Mouse (Mus musculus) G1E (cell line): ENCODE results near the gene Clec2d. TPM values are rescaled to one million over a fixed set of nuclear protein-coding genes. Genes with fewer than 3 reads are reported as not detected.

Experiments
- ATAC-seq: 2 replicates; pipeline ENCODE4 v1.8.0; 2016; ENCODE audit warnings: mild to moderate bottlenecking; ENCODE audit not compliant: insufficient number of reproducible peaks, poor library complexity, low FRiP score, severe bottlenecking; ENCODE audit errors: extremely low read depth
- DNase-seq: peaks from one replicate; pipeline ENCODE4 v3.0.0; 2012; ENCODE audit warnings: low spot score
- H3K27me3 ChIP-seq: 2 replicates; pipeline ENCODE4 v1.6.1; 2012; ENCODE audit warnings: mild to moderate bottlenecking, low read length, inconsistent platforms; ENCODE audit not compliant: insufficient read depth
- H3K36me3 ChIP-seq: replicated peaks from 2 replicates; pipeline ENCODE3; 2012; ENCODE audit warnings: mild to moderate bottlenecking, inconsistent platforms
- H3K4me1 ChIP-seq: 2 replicates; pipeline ENCODE4 v1.6.1; 2012; ENCODE audit warnings: low read depth, low read length, inconsistent platforms, mixed read lengths; ENCODE audit not compliant: insufficient read depth
- H3K4me3 ChIP-seq: 2 replicates; pipeline ENCODE4 v1.5.1; 2012; ENCODE audit warnings: low read depth, mild to moderate bottlenecking, inconsistent platforms, low read length, moderate library complexity, mixed read lengths
- H3K9me3 ChIP-seq: replicated peaks from 2 replicates; pipeline ENCODE4 v1.6.1; 2012; ENCODE audit warnings: inconsistent platforms
- CTCF ChIP-seq: IDR thresholded peaks from 2 replicates; pipeline ENCODE4 v1.5.1; 2012; ENCODE audit warnings: low read depth, low read length, inconsistent platforms, mixed read lengths
- GATA1 ChIP-seq: IDR thresholded peaks from 2 replicates; pipeline ENCODE4 v1.6.1; 2012; ENCODE audit warnings: borderline replicate concordance, low read length, inconsistent platforms, mixed read lengths
- GATA2 ChIP-seq: IDR thresholded peaks from 2 replicates; pipeline ENCODE4 v1.6.1; 2012; ENCODE audit warnings: low read depth, low read length, inconsistent platforms, borderline replicate concordance
- POLR2AphosphoS5 ChIP-seq: IDR thresholded peaks from 2 replicates; pipeline ENCODE4 v1.6.1; 2012; ENCODE audit warnings: low read depth, low read length, inconsistent platforms; ENCODE audit not compliant: insufficient replicate concordance
- TAL1 ChIP-seq: conservative IDR thresholded peaks from 2 replicates; pipeline ENCODE4 v1.6.1; 2012; ENCODE audit warnings: low read depth, low read length, inconsistent platforms, mixed read lengths
- polyA plus RNA-seq: library from polyadenylated mRNA; stranded (reverse); fragments of >175 nt; gene quantifications from 2 replicates; pipeline ENCODE4 v1.2.3, GENCODE M21; 2012
- total RNA-seq, 2 experiments: library from RNA; stranded (forward) in 1 of 2; stranded (reverse) in 1 of 2; fragments of 200-1000 nt in 1 of 2; fragments of >200 nt in 1 of 2; fragmentation: Nextera tagmentation in 1 of 2; gene quantifications; 2 replicates each; pipeline ENCODE4 v1.2.3; 2014 to 2017

Clec2d gene
- total and polyA plus RNA-seq, 3 experiments = not detected

GRCm38 (mm10) chr6:129162587-129163159 is 17.7 kb upstream of the Clec2d start:
- DNase-seq = no peak
- no peaks in the 10 kb centered on the region for H3K9me3 ChIP-seq
- no peak for ATAC-seq
- H3K4me1 ChIP-seq = no peaks in the 10 kb centered on the region
- H3K27me3 ChIP-seq = no peaks in the 10 kb centered on the region
- H3K36me3 ChIP-seq = no peaks in the 10 kb centered on the region
- H3K4me3 ChIP-seq = no peak overlapping the region
- no peak for TF ChIP-seq TAL1
- TF ChIP-seq GATA1 = no peak
- TF ChIP-seq GATA2 = no peak
- no peak for TF ChIP-seq POLR2AphosphoS5
- no peak for TF ChIP-seq CTCF

DNA sequence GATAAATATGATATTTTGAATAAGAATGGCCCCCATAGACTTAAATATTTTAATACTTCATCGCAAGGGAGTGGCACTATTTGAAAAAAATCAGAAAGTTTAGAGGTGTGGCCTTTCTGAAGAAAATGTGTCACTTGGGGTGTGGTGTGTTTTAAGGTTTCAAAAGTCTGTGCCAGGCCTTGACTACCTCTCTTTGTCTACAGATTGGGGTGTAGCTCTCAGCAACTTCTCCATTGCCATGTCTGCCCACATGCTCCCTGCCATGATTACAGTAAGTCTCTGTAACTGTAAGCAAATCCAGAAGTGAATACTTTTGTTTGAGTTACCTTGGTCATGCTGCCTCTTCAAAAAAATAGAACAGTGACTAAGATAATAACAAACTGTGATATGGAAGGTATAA is 16.8 kb upstream of the Clec2d start:
- Histone ChIP-seq H3K36me3 (no peaks in the 10 kb centered on the region), H3K4me1 (no peaks in the 10 kb centered on the region), H3K9me3 (no peaks in the 10 kb centered on the region), H3K27me3 (no peaks in the 10 kb centered on the region), H3K4me3 (no peak overlapping the region)
- no peak for DNase-seq
- no peak for TF ChIP-seq CTCF
- no peak for TF ChIP-seq GATA1
- no peak for TF ChIP-seq TAL1
- no peak for TF ChIP-seq POLR2AphosphoS5
- no peak for TF ChIP-seq GATA2
- no peak for ATAC-seq

- Histone ChIP-seq H3K4me3 (no peak overlapping the region), H3K27me3 (no peaks in the 10 kb centered on the region), H3K4me1 (no peaks in the 10 kb centered on the region), H3K9me3 (peaks cover 15% of the 10 kb centered on the region), H3K36me3 (no peaks in the 10 kb centered on the region)
- TF ChIP-seq CTCF (no peak), GATA1 (no peak), GATA2 (no peak), POLR2AphosphoS5 (no peak), TAL1 (no peak)
- DNase-seq = no peak
- ATAC-seq = no peak
Measured at GRCm38 (mm10) chr6:129170925-129171324, 9.5 kb upstream of the Clec2d start.

- Histone ChIP-seq H3K4me3 (no peak overlapping the region), H3K9me3 (peaks cover 15% of the 10 kb centered on the region), H3K27me3 (no peaks in the 10 kb centered on the region), H3K4me1 (no peaks in the 10 kb centered on the region), H3K36me3 (no peaks in the 10 kb centered on the region)
- no peak for TF ChIP-seq POLR2AphosphoS5
- no peak for TF ChIP-seq TAL1
- TF ChIP-seq GATA1 = no peak
- no peak for TF ChIP-seq CTCF
- TF ChIP-seq GATA2 = no peak
- ATAC-seq (no peak), DNase-seq (no peak)
Measured at GRCm38 (mm10) chr6:129171675-129172074, 8.7 kb upstream of the Clec2d start.

DNA sequence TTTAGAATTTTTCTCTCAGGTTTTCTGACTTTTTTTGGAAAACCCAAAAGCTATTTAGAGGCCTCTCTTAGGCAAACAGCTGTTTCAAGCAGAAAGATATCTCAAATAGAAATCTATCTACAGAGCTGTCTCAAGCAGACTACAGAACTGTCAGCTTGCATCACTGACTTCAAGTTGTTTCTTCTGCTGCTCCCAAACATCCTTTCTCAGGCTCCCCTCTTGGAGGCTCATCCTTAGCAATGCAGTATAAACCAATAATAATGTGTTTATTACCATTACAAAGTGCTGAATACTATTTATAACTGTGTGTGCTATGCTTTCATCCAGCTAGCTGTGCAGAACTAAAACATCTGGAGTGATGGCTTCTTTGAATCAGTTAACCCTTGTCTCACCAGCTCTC is 5.6 kb upstream of the Clec2d start:
- no peaks in the 10 kb centered on the region for H3K27me3 ChIP-seq
- H3K9me3 ChIP-seq = peaks cover 15% of the 10 kb centered on the region
- H3K4me1 ChIP-seq = no peaks in the 10 kb centered on the region
- DNase-seq (no peak), ATAC-seq (no peak)
- H3K36me3 ChIP-seq = no peaks in the 10 kb centered on the region
- TF ChIP-seq TAL1 = no peak
- no peak for TF ChIP-seq GATA2
- TF ChIP-seq GATA1 = no peak
- no peak for TF ChIP-seq POLR2AphosphoS5
- TF ChIP-seq CTCF = no peak
- H3K4me3 ChIP-seq = no peak overlapping the region

- H3K36me3 ChIP-seq = no peaks in the 10 kb centered on the region
- H3K4me3 ChIP-seq = no peak overlapping the region
- DNase-seq = no peak
- no peaks in the 10 kb centered on the region for H3K4me1 ChIP-seq
- H3K27me3 ChIP-seq = no peaks in the 10 kb centered on the region
- ATAC-seq = no peak
- peaks cover 18% of the 10 kb centered on the region for H3K9me3 ChIP-seq
- TF ChIP-seq GATA1 (no peak), GATA2 (no peak), TAL1 (no peak), CTCF (no peak), POLR2AphosphoS5 (no peak)
Measured at GRCm38 (mm10) chr6:129175612-129176011, 4.8 kb upstream of the Clec2d start.

GRCm38 (mm10) chr6:129176621-129177020 is 3.8 kb upstream of the Clec2d start:
- Histone ChIP-seq H3K4me1 (no peaks in the 10 kb centered on the region), H3K36me3 (no peaks in the 10 kb centered on the region), H3K9me3 (peaks cover 11% of the 10 kb centered on the region), H3K27me3 (no peaks in the 10 kb centered on the region), H3K4me3 (no peak overlapping the region)
- ATAC-seq (no peak), DNase-seq (no peak)
- TF ChIP-seq GATA1 (no peak), TAL1 (no peak), CTCF (no peak), GATA2 (no peak), POLR2AphosphoS5 (no peak)
